30 mouse cellular contexts compared by ENCODE assay signal in genomic region chr7:110967373-110967772, GRCm38 (mm10).
"Had no signal": no experiment of that assay in that cellular context is flagged by ENCODE, and none has a peak within 500 bp of the region (broad histone marks: within the 10 kb centered on the region; RNA-seq: fewer than 3 reads in every experiment).

No protein-coding gene starts in this region.

- ATAC-seq: liver, postnatal 0 days; lung, postnatal 0 days; midbrain, embryonic 13.5 days; midbrain, embryonic 15.5 days; midbrain, embryonic 16.5 days had no signal

- H3K4me2 ChIP-seq: limb, embryonic 12.5 days; limb, embryonic 13.5 days; limb, embryonic 15.5 days; liver, embryonic 11.5 days; liver, embryonic 12.5 days; liver, embryonic 13.5 days; liver, embryonic 15.5 days; lung, embryonic 14.5 days; lung, embryonic 15.5 days; midbrain, embryonic 12.5 days; midbrain, embryonic 13.5 days; midbrain, embryonic 15.5 days; neural tube, embryonic 12.5 days; neural tube, embryonic 13.5 days had no signal

- H3K9ac ChIP-seq: limb, embryonic 12.5 days; limb, embryonic 13.5 days; limb, embryonic 15.5 days; liver, embryonic 12.5 days; liver, embryonic 13.5 days; liver, embryonic 14.5 days; liver, embryonic 15.5 days; liver, postnatal 0 days; lung, embryonic 14.5 days; lung, embryonic 15.5 days; midbrain, embryonic 12.5 days; midbrain, embryonic 13.5 days; midbrain, embryonic 15.5 days; neural tube, embryonic 12.5 days; neural tube, embryonic 13.5 days had no signal

- H3K9me3 ChIP-seq: limb, embryonic 10.5 days; limb, embryonic 12.5 days; limb, embryonic 13.5 days; limb, embryonic 15.5 days; liver, embryonic 12.5 days; liver, embryonic 13.5 days; liver, embryonic 15.5 days; lung, embryonic 15.5 days; megakaryocyte, embryonic 14.5 days; midbrain, embryonic 12.5 days; midbrain, embryonic 13.5 days; midbrain, embryonic 15.5 days; neural tube, embryonic 12.5 days; neural tube, embryonic 13.5 days had no signal

- H3K27ac ChIP-seq: limb, embryonic 10.5 days; limb, embryonic 12.5 days; limb, embryonic 13.5 days; limb, embryonic 15.5 days; liver, embryonic 12.5 days; liver, embryonic 13.5 days; liver, embryonic 14.5 days; liver, embryonic 15.5 days; lung, embryonic 15.5 days; macrophage; midbrain, embryonic 12.5 days; midbrain, embryonic 13.5 days; midbrain, embryonic 15.5 days; neural tube, embryonic 12.5 days; neural tube, embryonic 13.5 days had no signal

- H3K36me3 ChIP-seq: limb, embryonic 10.5 days; limb, embryonic 12.5 days; limb, embryonic 13.5 days; limb, embryonic 15.5 days; liver, embryonic 12.5 days; liver, embryonic 13.5 days; liver, embryonic 15.5 days; lung, embryonic 15.5 days; midbrain, embryonic 12.5 days; midbrain, embryonic 13.5 days; midbrain, embryonic 15.5 days; neural tube, embryonic 12.5 days; neural tube, embryonic 13.5 days had no signal

- H3K4me1 ChIP-seq: limb, embryonic 10.5 days; limb, embryonic 12.5 days; lung, embryonic 15.5 days; midbrain, embryonic 12.5 days; midbrain, embryonic 15.5 days; neural tube, embryonic 12.5 days; neural tube, embryonic 13.5 days had no signal

- H3K27me3 ChIP-seq: limb, embryonic 12.5 days; limb, embryonic 13.5 days; limb, embryonic 15.5 days; liver, embryonic 12.5 days; liver, embryonic 13.5 days; liver, embryonic 15.5 days; lung, embryonic 15.5 days; megakaryocyte, embryonic 14.5 days; midbrain, embryonic 12.5 days; midbrain, embryonic 13.5 days; midbrain, embryonic 15.5 days; neural tube, embryonic 12.5 days; neural tube, embryonic 13.5 days had no signal

- H3K4me3 ChIP-seq: limb, embryonic 10.5 days; limb, embryonic 12.5 days; limb, embryonic 13.5 days; limb, embryonic 15.5 days; liver, embryonic 12.5 days; liver, embryonic 13.5 days; liver, embryonic 15.5 days; lung, embryonic 15.5 days; midbrain, embryonic 12.5 days; midbrain, embryonic 13.5 days; midbrain, embryonic 15.5 days; myocyte; neural tube, embryonic 12.5 days; neural tube, embryonic 13.5 days had no signal

- DNase-seq: left cerebral cortex, postnatal 4 days; liver, embryonic 13.5 days; liver, postnatal 0 days; lung, adult 18-20 months; lung, adult 2 months; lung, embryonic 14.5 days; lung, postnatal 10 days; lung, postnatal 14 days; lung, postnatal 36 days; lung, postnatal 4 days; midbrain, embryonic 14.5 days had no signal
